Mouse (Mus musculus) lung, postnatal 0 days (tissue): ENCODE measurements around the gene Brms1l. TPM values are rescaled to one million over a fixed set of nuclear protein-coding genes. Genes with fewer than 3 reads are reported as not detected.
A peak's percentile ranks its signal among the peaks of the same experiment; 100 is the strongest.

Experiments
- ATAC-seq: fragments of 200-750 bp; cut with Nextera tagmentation; 2 replicates; pipeline ENCODE4 v1.8.0; 2017; ENCODE audit warnings: moderate library complexity
- DNase-seq: peaks from one replicate; pipeline ENCODE4 v3.0.0-alpha.2; 2016; ENCODE audit warnings: low spot score
- H3K27ac ChIP-seq: fragments of 300-500 bp; sonication (generic); 2 replicates; pipeline ENCODE4 v1.5.1; 2014; ENCODE audit warnings: antibody characterized with exemption, mild to moderate bottlenecking, low read length, mixed read lengths
- H3K27me3 ChIP-seq: fragments of 300-500 bp; sonication (generic); replicated peaks from 2 replicates; pipeline ENCODE4 v1.6.1; 2014; ENCODE audit warnings: low read length, mixed read lengths; ENCODE audit not compliant: insufficient read depth
- H3K36me3 ChIP-seq: fragments of 300-500 bp; sonication (generic); 2 replicates; pipeline ENCODE4 v1.6.1; 2014; ENCODE audit warnings: low read length, mixed read lengths; ENCODE audit not compliant: insufficient read depth
- H3K4me1 ChIP-seq: fragments of 300-500 bp; sonication (generic); 2 replicates; pipeline ENCODE4 v1.6.1; 2014; ENCODE audit warnings: antibody characterized with exemption, low read depth, low read length, mixed read lengths; ENCODE audit not compliant: insufficient read depth
- H3K4me2 ChIP-seq: fragments of 300-500 bp; sonication (generic); replicated peaks from 2 replicates; pipeline ENCODE4 v1.6.1; 2014; ENCODE audit warnings: low read depth, mild to moderate bottlenecking, low read length, moderate library complexity, mixed read lengths
- H3K4me3 ChIP-seq: fragments of 300-500 bp; sonication (generic); 2 replicates; pipeline ENCODE4 v1.5.1; 2014; ENCODE audit warnings: low read depth, low read length
- H3K9ac ChIP-seq: fragments of 300-500 bp; sonication (generic); replicated peaks from 2 replicates; pipeline ENCODE4 v1.6.1; 2014; ENCODE audit warnings: low read depth, mild to moderate bottlenecking
- H3K9me3 ChIP-seq: fragments of 300-500 bp; sonication (generic); 2 replicates; pipeline ENCODE4 v1.6.1; 2016; ENCODE audit warnings: low read length, mixed read lengths
- CTCF ChIP-seq: IDR thresholded peaks from 2 replicates; pipeline ENCODE4 v1.5.1; 2016; ENCODE audit warnings: antibody characterized with exemption, mild to moderate bottlenecking
- EP300 ChIP-seq: IDR thresholded peaks from 2 replicates; pipeline ENCODE4 v1.6.1; 2016; ENCODE audit warnings: antibody characterized with exemption, mild to moderate bottlenecking, control low read depth
- WGBS: fragments of 180-500 bp; shearing (Covaris S2); extraction: QIAGEN DNeasy Blood & Tissue Kit; methylation state at CpG from one replicate; pipeline ENCODE4 v1.1.7; 2014; 5-methylcytosine and 5-hydroxymethylcytosine counted together
- polyA plus RNA-seq: library from polyadenylated mRNA; unstranded; fragments of >200 nt; fragmentation: Nextera tagmentation; extraction: Ambion mirVana; gene quantifications from 2 replicates; pipeline ENCODE4 v1.2.1, GENCODE M21; 2015

The Brms1l gene
- polyA plus RNA-seq, 1 experiment from 2014 or later, result 24.9 TPM

GRCm38 (mm10) chr12:55869622-55870322 is 33.6 kb downstream of the Brms1l start:
- no peak overlapping the region for H3K9ac ChIP-seq
- peaks cover 15% of the 10 kb centered on the region; the same call in 1 of the 2 replicates for H3K36me3 ChIP-seq
- H3K9me3 ChIP-seq, result no peaks in the 10 kb centered on the region
- H3K27me3 ChIP-seq, result no peaks in the 10 kb centered on the region
- no peak overlapping the region for H3K4me3 ChIP-seq
- 87% methylated on average over 5 of the region's 5 CpGs for WGBS
- DNase-seq, result no peak
- ATAC-seq, result no peak
- H3K4me2 ChIP-seq, result no peak overlapping the region
- H3K4me1 ChIP-seq, result no peaks in the 10 kb centered on the region
- no peak overlapping the region for H3K27ac ChIP-seq
- TF ChIP-seq EP300 (no peak), CTCF (no peak)

GRCm38 (mm10) chr12:55885449-55885848 is 49.3 kb downstream of the Brms1l start:
- Histone ChIP-seq H3K4me2 (no peak overlapping the region), H3K9me3 (no peaks in the 10 kb centered on the region), H3K9ac (no peak overlapping the region), H3K4me1 (no peaks in the 10 kb centered on the region), H3K4me3 (no peak overlapping the region), H3K27me3 (no peaks in the 10 kb centered on the region), H3K27ac (no peak overlapping the region), H3K36me3 (no peaks in the 10 kb centered on the region)
- DNase-seq, result no peak
- 77% methylated on average over 4 of the region's 4 CpGs for WGBS
- TF ChIP-seq CTCF (peak; percentile 14; the same call in 1 of the 2 replicates), EP300 (no peak)
- ATAC-seq, result no peak

- Histone ChIP-seq H3K9ac (no peak overlapping the region), H3K36me3 (no peaks in the 10 kb centered on the region), H3K27me3 (no peaks in the 10 kb centered on the region), H3K27ac (no peak overlapping the region), H3K4me1 (no peaks in the 10 kb centered on the region), H3K4me3 (no peak overlapping the region), H3K9me3 (no peaks in the 10 kb centered on the region), H3K4me2 (0 out of 2 replicates have a peak overlapping the region, but pooled peaks have one; percentile 20)
- DNase-seq (peak; percentile 44), ATAC-seq (no peak)
- peak; percentile 49 for TF ChIP-seq CTCF
- no peak for TF ChIP-seq EP300
- 12% methylated on average over 5 of the region's 5 CpGs for WGBS
Measured at GRCm38 (mm10) chr12:55888570-55888969, 52.4 kb downstream of the Brms1l start.

- Histone ChIP-seq H3K9ac (no peak overlapping the region), H3K4me1 (no peaks in the 10 kb centered on the region), H3K36me3 (no peaks in the 10 kb centered on the region), H3K27me3 (no peaks in the 10 kb centered on the region), H3K4me3 (no peak overlapping the region), H3K9me3 (no peaks in the 10 kb centered on the region), H3K4me2 (no peak overlapping the region), H3K27ac (no peak overlapping the region)
- no peak for DNase-seq
- WGBS, result 60% methylated on average over 1 of the region's 1 CpGs
- no peak for ATAC-seq
- no peak for TF ChIP-seq CTCF
- no peak for TF ChIP-seq EP300
Measured at GRCm38 (mm10) chr12:55904801-55905200, 68.7 kb downstream of the Brms1l start.

- 49% methylated on average over 3 of the region's 3 CpGs for WGBS
- no peaks in the 10 kb centered on the region for H3K4me1 ChIP-seq
- no peaks in the 10 kb centered on the region for H3K36me3 ChIP-seq
- no peaks in the 10 kb centered on the region for H3K9me3 ChIP-seq
- H3K9ac ChIP-seq, result no peak overlapping the region
- no peaks in the 10 kb centered on the region for H3K27me3 ChIP-seq
- H3K4me2 ChIP-seq, result no peak overlapping the region
- no peak overlapping the region for H3K4me3 ChIP-seq
- ATAC-seq (no peak), DNase-seq (no peak)
- no peak overlapping the region for H3K27ac ChIP-seq
- TF ChIP-seq CTCF (no peak), EP300 (no peak)
Measured at GRCm38 (mm10) chr12:55912138-55912537, 76.0 kb downstream of the Brms1l start.

- no peaks in the 10 kb centered on the region for H3K4me1 ChIP-seq
- H3K4me2 ChIP-seq, result no peak overlapping the region
- no peak overlapping the region for H3K27ac ChIP-seq
- H3K9ac ChIP-seq, result no peak overlapping the region
- ATAC-seq (no peak), DNase-seq (no peak)
- no peaks in the 10 kb centered on the region for H3K36me3 ChIP-seq
- no peaks in the 10 kb centered on the region for H3K27me3 ChIP-seq
- H3K4me3 ChIP-seq, result no peak overlapping the region
- H3K9me3 ChIP-seq, result no peaks in the 10 kb centered on the region
- no peak for TF ChIP-seq EP300
- TF ChIP-seq CTCF, result no peak
- 76% methylated on average over 9 of the region's 9 CpGs for WGBS
Measured at GRCm38 (mm10) chr12:55913201-55913600, 77.1 kb downstream of the Brms1l start.
